Mouse (Mus musculus) forebrain, embryonic 16.5 days (tissue): Measurements from ENCODE around the gene Nrbp1. TPM values are rescaled to one million over a fixed set of nuclear protein-coding genes. Genes with fewer than 3 reads are reported as not detected.
"Not testable (repeated sequence)": the region's sequence is repeated elsewhere in the genome, so short reads cannot be mapped to it uniquely, and the experiment has no call there.

Experiments
- ATAC-seq: fragments of 200-750 bp; cut with Nextera tagmentation; 2 replicates; pipeline ENCODE4 v1.8.0; 2017; ENCODE audit warnings: mild to moderate bottlenecking, moderate library complexity
- H3K27ac ChIP-seq: fragments of 300-500 bp; sonication (generic); 2 replicates; pipeline ENCODE4 v1.5.1; 2014; ENCODE audit warnings: low read length, control low read depth
- H3K27me3 ChIP-seq: fragments of 300-500 bp; sonication (generic); replicated peaks from 2 replicates; pipeline ENCODE4 v1.6.1; 2014; ENCODE audit warnings: low read length; ENCODE audit not compliant: control insufficient read depth, insufficient read depth
- H3K36me3 ChIP-seq: fragments of 300-500 bp; sonication (generic); 2 replicates; pipeline ENCODE4 v1.6.1; 2014; ENCODE audit not compliant: control insufficient read depth, insufficient read depth
- H3K4me1 ChIP-seq: fragments of 300-500 bp; sonication (generic); replicated peaks from 2 replicates; pipeline ENCODE4 v1.6.1; 2014; ENCODE audit warnings: low read length; ENCODE audit not compliant: control insufficient read depth, insufficient read depth
- H3K4me2 ChIP-seq: fragments of 300-500 bp; sonication (generic); 2 replicates; pipeline ENCODE4 v1.6.1; 2014; ENCODE audit warnings: mild to moderate bottlenecking, low read length, control low read depth
- H3K4me3 ChIP-seq: fragments of 300-500 bp; sonication (generic); replicated peaks from 2 replicates; pipeline ENCODE4 v1.5.1; 2014; ENCODE audit warnings: mild to moderate bottlenecking, low read length, control low read depth
- H3K9ac ChIP-seq: fragments of 300-500 bp; sonication (generic); replicated peaks from 2 replicates; pipeline ENCODE4 v1.6.1; 2014; ENCODE audit warnings: low read depth, low read length, control low read depth
- H3K9me3 ChIP-seq: fragments of 300-500 bp; sonication (generic); 2 replicates; pipeline ENCODE4 v1.6.1; 2016; ENCODE audit warnings: low read length; ENCODE audit not compliant: control insufficient read depth
- WGBS: fragments of 180-500 bp; shearing (Covaris S2); extraction: QIAGEN DNeasy Blood & Tissue Kit; methylation state at CpG from one replicate; pipeline ENCODE4 v1.1.7; 2014; 5-methylcytosine and 5-hydroxymethylcytosine counted together
- polyA plus RNA-seq: library from polyadenylated mRNA; unstranded; fragments of >200 nt; fragmentation: Nextera tagmentation; extraction: Ambion mirVana; gene quantifications from 2 replicates; pipeline ENCODE4 v1.2.1, GENCODE M21; 2015

Gene Nrbp1
- polyA plus RNA-seq, 1 experiment from 2014 or later = 169 TPM

GRCm38 (mm10) chr5:31202933-31203332 lies 37.7 kb upstream of the Nrbp1 start:
- Histone ChIP-seq H3K4me3 (peak overlapping the region; percentile 81), H3K36me3 (peaks cover 36% of the 10 kb centered on the region), H3K4me2 (peak overlapping the region; percentile 60), H3K27me3 (no peaks in the 10 kb centered on the region), H3K9me3 (peaks cover 3% of the 10 kb centered on the region), H3K9ac (no peak overlapping the region), H3K4me1 (peaks cover 17% of the 10 kb centered on the region), H3K27ac (peak overlapping the region; percentile 60)
- no peak for ATAC-seq
- 84% methylated on average over 7 of the region's 7 CpGs for WGBS

- Histone ChIP-seq H3K27ac (no peak overlapping the region), H3K4me1 (peaks cover 17% of the 10 kb centered on the region), H3K9ac (no peak overlapping the region), H3K27me3 (no peaks in the 10 kb centered on the region), H3K4me3 (no peak overlapping the region), H3K4me2 (no peak overlapping the region), H3K9me3 (peaks cover 3% of the 10 kb centered on the region), H3K36me3 (peaks cover 27% of the 10 kb centered on the region)
- WGBS = 93% methylated on average over 2 of the region's 2 CpGs
- ATAC-seq = no peak
Measured at GRCm38 (mm10) chr5:31203866-31204265, 36.8 kb upstream of the Nrbp1 start.

GRCm38 (mm10) chr5:31204421-31204820 lies 36.2 kb upstream of the Nrbp1 start:
- no peak for ATAC-seq
- no peak overlapping the region for H3K9ac ChIP-seq
- peaks cover 3% of the 10 kb centered on the region for H3K9me3 ChIP-seq
- H3K4me3 ChIP-seq = no peak overlapping the region
- 94% methylated on average over 6 of the region's 6 CpGs for WGBS
- no peaks in the 10 kb centered on the region for H3K27me3 ChIP-seq
- H3K27ac ChIP-seq = no peak overlapping the region
- H3K36me3 ChIP-seq = peaks cover 22% of the 10 kb centered on the region
- H3K4me1 ChIP-seq = peaks cover 17% of the 10 kb centered on the region
- H3K4me2 ChIP-seq = no peak overlapping the region

- not testable (repeated sequence) for H3K36me3 ChIP-seq, H3K9ac ChIP-seq, ATAC-seq, H3K4me2 ChIP-seq, H3K27ac ChIP-seq, H3K9me3 ChIP-seq, H3K27me3 ChIP-seq, H3K4me3 ChIP-seq
- H3K4me1 ChIP-seq = peaks cover 11% of the 10 kb centered on the region
- WGBS = 91% methylated on average over 6 of the region's 6 CpGs
Measured at GRCm38 (mm10) chr5:31216554-31216953, 24.1 kb upstream of the Nrbp1 start.

GRCm38 (mm10) chr5:31218294-31218693 lies 22.4 kb upstream of the Nrbp1 start:
- Histone ChIP-seq H3K27ac (no peak overlapping the region), H3K9me3 (no peaks in the 10 kb centered on the region), H3K4me1 (peaks cover 14% of the 10 kb centered on the region), H3K27me3 (no peaks in the 10 kb centered on the region), H3K4me3 (no peak overlapping the region), H3K36me3 (no peaks in the 10 kb centered on the region), H3K9ac (no peak overlapping the region), H3K4me2 (no peak overlapping the region)
- ATAC-seq = no peak
- WGBS = 68% methylated on average over 7 of the region's 7 CpGs

- Histone ChIP-seq H3K4me3 (peak overlapping the region; percentile 15; the same call in 1 of the 2 replicates), H3K4me1 (peaks cover 14% of the 10 kb centered on the region), H3K27ac (no peak overlapping the region), H3K9ac (no peak overlapping the region), H3K9me3 (no peaks in the 10 kb centered on the region), H3K36me3 (no peaks in the 10 kb centered on the region), H3K4me2 (peak overlapping the region; percentile 71), H3K27me3 (no peaks in the 10 kb centered on the region)
- no peak for ATAC-seq
- WGBS = 0% methylated on average over 2 of the region's 2 CpGs
Measured at GRCm38 (mm10) chr5:31219070-31219469, 21.6 kb upstream of the Nrbp1 start.

GRCm38 (mm10) chr5:31219474-31219873 lies 21.2 kb upstream of the Nrbp1 start:
- Histone ChIP-seq H3K4me3 (peak overlapping the region; percentile 99), H3K9ac (peak overlapping the region; percentile 91), H3K27ac (no peak overlapping the region), H3K36me3 (no peaks in the 10 kb centered on the region), H3K9me3 (no peaks in the 10 kb centered on the region), H3K27me3 (no peaks in the 10 kb centered on the region), H3K4me2 (peak overlapping the region; percentile 71), H3K4me1 (peaks cover 14% of the 10 kb centered on the region)
- 2% methylated on average over 11 of the region's 11 CpGs for WGBS
- ATAC-seq = no peak

GRCm38 (mm10) chr5:31219911-31220447 lies 20.7 kb upstream of the Nrbp1 start:
- H3K36me3 ChIP-seq = no peaks in the 10 kb centered on the region
- WGBS = 0% methylated on average over 40 of the region's 40 CpGs
- H3K27ac ChIP-seq = peak overlapping the region; percentile 94
- peak; percentile 63 for ATAC-seq
- H3K4me2 ChIP-seq = peak overlapping the region; percentile 71
- H3K4me1 ChIP-seq = peaks cover 14% of the 10 kb centered on the region
- H3K9ac ChIP-seq = peak overlapping the region; percentile 91
- H3K9me3 ChIP-seq = no peaks in the 10 kb centered on the region
- no peaks in the 10 kb centered on the region for H3K27me3 ChIP-seq
- H3K4me3 ChIP-seq = peak overlapping the region; percentile 99

- H3K9ac ChIP-seq = peak within 1 kb of the TSS; percentile 91
- no peaks in the 10 kb centered on the region for H3K9me3 ChIP-seq
- no peaks in the 10 kb centered on the region for H3K27me3 ChIP-seq
- ATAC-seq = peak; percentile 94
- H3K4me1 ChIP-seq = peaks cover 14% of the 10 kb centered on the region
- peak within 1 kb of the TSS; percentile 99 for H3K4me3 ChIP-seq
- H3K4me2 ChIP-seq = peak within 1 kb of the TSS; percentile 71
- under 1% methylated on average over 66 of the region's 70 CpGs for WGBS
- no peaks in the 10 kb centered on the region for H3K36me3 ChIP-seq
- peak within 1 kb of the TSS; percentile 94 for H3K27ac ChIP-seq
Measured at GRCm38 (mm10) chr5:31220448-31221303, 20.0 kb upstream of the Nrbp1 start, which contains the start of gene Ppm1g. Gene Ppm1g, minus strand, starts transcription at chr5:31220687.
